Mouse (Mus musculus) heart, adult 2 months (tissue): ENCODE measurements around the gene Tex26. TPM values are rescaled to one million over a fixed set of nuclear protein-coding genes. Genes with fewer than 3 reads are reported as not detected.

Source experiments
- DNase-seq, 2 experiments: peaks; one replicate each; pipeline ENCODE4 v3.0.0; 2021
- H3K27ac ChIP-seq: fragments of 200-600 bp; 2 replicates; pipeline ENCODE4 v1.8.1; 2022
- H3K27me3 ChIP-seq: fragments of 200-500 bp; 2 replicates; pipeline ENCODE4 v1.6.1; 2012; ENCODE audit warnings: mild to moderate bottlenecking, low read length, inconsistent platforms, mixed read lengths; ENCODE audit not compliant: control insufficient read depth, insufficient read depth
- H3K36me3 ChIP-seq: fragments of 200-500 bp; 2 replicates; pipeline ENCODE4 v1.6.1; 2012; ENCODE audit warnings: low read length, inconsistent platforms; ENCODE audit not compliant: control insufficient read depth, insufficient read depth
- H3K4me1 ChIP-seq: fragments of 200-500 bp; 2 replicates; pipeline ENCODE4 v1.6.1; 2011; ENCODE audit warnings: low read length; ENCODE audit not compliant: control insufficient read depth, insufficient read depth
- H3K4me3 ChIP-seq: fragments of 200-600 bp; 2 replicates; pipeline ENCODE4 v1.8.1; 2022
- H3K79me2 ChIP-seq: fragments of 200-500 bp; replicated peaks from 2 replicates; pipeline ENCODE4 v1.6.1; 2012; ENCODE audit warnings: mild to moderate bottlenecking, inconsistent platforms, low read length, moderate library complexity, mixed read lengths; ENCODE audit not compliant: control insufficient read depth, insufficient read depth
- H3K9ac ChIP-seq: fragments of 200-500 bp; 2 replicates; pipeline ENCODE4 v1.6.1; 2012; ENCODE audit warnings: low read depth, mild to moderate bottlenecking, control low read depth, inconsistent platforms, low read length, mixed read lengths
- CTCF ChIP-seq: fragments of 200-600 bp; IDR thresholded peaks from 2 replicates; pipeline ENCODE4 v1.8.1; 2022; ENCODE audit warnings: antibody characterized with exemption, mild to moderate bottlenecking, moderate library complexity
- EP300 ChIP-seq: fragments of 200-500 bp; IDR thresholded peaks from 2 replicates; pipeline ENCODE4 v1.6.1; 2011; ENCODE audit warnings: low read depth, low read length, control low read depth; ENCODE audit not compliant: insufficient read depth
- POLR2A ChIP-seq: fragments of 200-500 bp; IDR thresholded peaks from 2 replicates; pipeline ENCODE4 v1.6.1; 2011; ENCODE audit warnings: mild to moderate bottlenecking, low read depth, low read length, control low read depth; ENCODE audit not compliant: insufficient read depth
- WGBS: fragments of 180-500 bp; shearing (Covaris S2); methylation state at CpG from one replicate; pipeline ENCODE4 v1.1.7; 2018; 5-methylcytosine and 5-hydroxymethylcytosine counted together
- intact Hi-C: fragments of 180-260 bp; cut with DNase I; formaldehyde crosslinking; loops from one replicate; pipeline ENCODE4 v1.15.1; 2025
- polyA plus RNA-seq: library from polyadenylated mRNA; depleted of rRNA; stranded (reverse); fragments of >200 nt; gene quantifications from 2 replicates; pipeline ENCODE4 v1.2.3, GENCODE M21; 2012
- total RNA-seq, 2 experiments: library from RNA; stranded (reverse); gene quantifications; 2 replicates each; pipeline ENCODE4 v1.2.3; 2021

Gene Tex26
- total and polyA plus RNA-seq, 3 experiments: not detected

DNA sequence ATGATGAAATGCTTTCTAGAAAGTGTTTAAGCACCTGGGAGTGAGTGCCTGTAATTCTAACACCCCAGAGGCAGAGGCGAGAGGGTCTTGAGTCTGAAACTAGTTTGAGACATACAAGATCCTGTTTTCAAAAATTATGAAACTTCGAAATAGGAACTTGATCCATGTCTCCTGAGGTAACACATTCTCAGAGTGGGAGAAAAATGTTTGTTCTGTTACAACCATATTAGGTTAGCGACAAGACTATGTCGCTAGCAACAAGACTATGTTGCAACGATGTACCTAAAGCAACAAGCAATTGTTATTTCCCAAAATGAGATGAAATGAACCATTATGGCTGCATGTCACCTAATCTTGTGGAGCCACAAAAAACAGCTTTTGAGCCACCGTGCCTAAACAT lies 46.0 kb downstream of the Tex26 start:
- no peaks in the 10 kb centered on the region for H3K36me3 ChIP-seq

DNA sequence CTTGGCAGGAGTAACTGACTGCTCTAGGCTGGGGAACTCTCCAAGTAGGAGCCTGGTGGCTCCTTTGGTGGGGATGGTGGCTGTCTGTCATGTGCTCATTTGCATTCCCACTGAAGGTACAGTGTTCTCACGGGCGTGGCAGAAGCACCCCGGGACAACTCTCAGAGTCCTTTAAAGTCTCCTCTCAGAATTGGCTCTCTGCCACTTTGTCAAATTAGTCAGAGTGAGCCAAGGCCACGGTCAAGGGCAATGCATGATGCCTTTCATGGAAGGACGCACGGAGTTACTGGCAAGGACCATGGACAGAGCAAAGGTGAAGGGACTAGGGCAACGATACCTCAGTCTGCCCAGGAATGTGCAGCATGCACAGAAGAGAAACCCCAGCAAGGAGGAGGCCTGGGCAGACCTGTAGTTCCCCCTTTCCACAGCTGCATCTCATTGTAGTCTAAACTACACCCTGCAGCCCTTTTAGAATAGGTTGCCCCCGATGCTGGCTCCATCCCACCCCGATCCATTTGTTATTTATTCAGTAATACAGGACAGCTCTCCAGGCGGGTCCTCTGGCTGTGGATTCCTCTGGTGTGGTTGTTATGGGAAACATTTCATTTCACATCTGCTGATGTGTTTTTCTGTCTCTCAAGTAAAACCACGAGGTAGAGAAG lies 49.0 kb downstream of the Tex26 start:
- 46% methylated on average over 11 of the region's 11 CpGs for WGBS
- intact Hi-C loops: no loop called here

More for the DNA sequence above, 46.0 kb downstream of the Tex26 start:
- Histone ChIP-seq H3K27me3 (no peaks in the 10 kb centered on the region), H3K79me2 (no peaks in the 10 kb centered on the region), H3K4me1 (no peaks in the 10 kb centered on the region), H3K4me3 (no peak overlapping the region), H3K9ac (no peak overlapping the region), H3K27ac (no peak overlapping the region)
- no peak for TF ChIP-seq CTCF
- TF ChIP-seq POLR2A: no peak
- TF ChIP-seq EP300: no peak
- no peak for DNase-seq
- intact Hi-C loops: no loop called here
- 88% methylated on average over 6 of the region's 6 CpGs for WGBS

DNA sequence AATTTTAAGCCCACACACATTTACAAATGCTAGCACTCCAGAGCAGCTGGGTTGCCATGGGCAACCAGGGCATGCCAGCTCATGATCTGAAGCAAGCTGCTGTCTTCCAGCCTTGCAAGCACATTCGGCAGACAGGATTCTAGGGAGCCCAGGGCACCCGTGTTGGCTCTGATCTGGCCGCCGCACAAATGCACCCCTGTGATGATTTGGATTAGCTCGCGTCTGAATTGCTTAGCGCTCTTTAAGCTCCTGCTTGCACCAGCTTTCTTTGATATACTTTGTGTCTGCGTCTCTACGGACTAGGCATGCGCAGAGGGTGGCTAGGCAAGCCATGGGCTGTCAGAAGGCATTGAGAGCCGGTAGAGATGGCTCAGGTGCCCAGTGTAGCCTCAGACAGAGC lies 49.7 kb downstream of the Tex26 start:
- no peaks in the 10 kb centered on the region for H3K27me3 ChIP-seq

More for the DNA sequence above, 49.0 kb downstream of the Tex26 start:
- Histone ChIP-seq H3K36me3 (no peaks in the 10 kb centered on the region), H3K4me1 (no peaks in the 10 kb centered on the region), H3K27me3 (no peaks in the 10 kb centered on the region), H3K79me2 (no peaks in the 10 kb centered on the region), H3K27ac (no peak overlapping the region), H3K9ac (no peak overlapping the region), H3K4me3 (no peak overlapping the region)
- TF ChIP-seq CTCF (no peak), EP300 (no peak), POLR2A (no peak)
- DNase-seq: no peak

DNA sequence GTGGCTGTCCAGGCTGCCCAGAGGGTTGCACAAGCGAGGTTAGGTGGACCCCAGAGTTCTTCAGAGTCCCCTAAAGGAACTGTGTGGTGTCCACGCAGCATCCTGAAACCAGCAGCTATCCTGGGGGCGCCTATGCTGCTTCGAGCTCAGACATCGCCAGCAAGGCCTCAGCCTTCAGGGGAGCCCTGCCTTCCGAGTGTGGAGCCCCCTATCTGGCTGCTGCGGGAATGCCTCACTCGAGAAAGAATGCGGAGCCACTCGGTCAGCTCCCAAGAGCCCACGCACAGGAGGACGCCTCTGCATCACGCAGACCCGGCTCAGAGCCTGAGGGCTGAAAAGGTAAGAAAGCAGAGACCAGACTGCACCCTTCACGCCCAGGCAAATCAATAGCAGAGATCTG lies 50.8 kb downstream of the Tex26 start:
- no peak overlapping the region for H3K27ac ChIP-seq
- H3K27me3 ChIP-seq: no peaks in the 10 kb centered on the region
- 62% methylated on average over 15 of the region's 15 CpGs for WGBS
- no peak for DNase-seq
- H3K79me2 ChIP-seq: no peaks in the 10 kb centered on the region
- H3K36me3 ChIP-seq: no peaks in the 10 kb centered on the region
- H3K4me3 ChIP-seq: no peak overlapping the region
- intact Hi-C loops: no loop called here
- TF ChIP-seq EP300: no peak
- no peak for TF ChIP-seq POLR2A
- TF ChIP-seq CTCF: no peak
- H3K4me1 ChIP-seq: no peaks in the 10 kb centered on the region
- H3K9ac ChIP-seq: no peak overlapping the region

More for the DNA sequence above, 49.7 kb downstream of the Tex26 start:
- TF ChIP-seq POLR2A: no peak
- no peak for TF ChIP-seq CTCF
- no peak for TF ChIP-seq EP300
- no peak overlapping the region for H3K4me3 ChIP-seq
- intact Hi-C loops: no loop called here
- H3K27ac ChIP-seq: no peak overlapping the region
- H3K9ac ChIP-seq: no peak overlapping the region
- H3K36me3 ChIP-seq: no peaks in the 10 kb centered on the region
- 81% methylated on average over 11 of the region's 11 CpGs for WGBS
- DNase-seq: no peak
- H3K4me1 ChIP-seq: no peaks in the 10 kb centered on the region
- H3K79me2 ChIP-seq: no peaks in the 10 kb centered on the region

DNA sequence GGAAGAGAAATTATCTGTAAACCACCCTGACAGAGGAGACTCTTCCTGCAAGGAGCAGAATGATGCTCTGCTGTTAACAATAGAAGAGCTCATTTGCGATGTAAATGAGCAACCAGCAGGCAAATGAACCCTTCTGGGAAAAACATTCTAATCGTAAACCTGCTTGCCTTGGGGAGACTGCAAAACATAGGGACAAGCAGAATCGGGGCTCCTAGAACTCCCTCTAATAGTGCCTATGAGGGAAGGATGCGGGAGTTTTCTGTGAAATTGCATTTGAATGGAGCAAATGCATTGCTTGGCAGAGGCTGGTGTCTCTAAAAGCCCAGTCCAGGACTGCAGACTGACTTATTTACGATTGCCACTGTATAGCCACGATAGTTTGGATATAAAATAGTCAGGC lies 56.2 kb downstream of the Tex26 start:
- Histone ChIP-seq H3K27ac (no peak overlapping the region), H3K79me2 (no peaks in the 10 kb centered on the region), H3K4me1 (no peaks in the 10 kb centered on the region), H3K4me3 (no peak overlapping the region), H3K27me3 (no peaks in the 10 kb centered on the region), H3K36me3 (no peaks in the 10 kb centered on the region), H3K9ac (no peak overlapping the region)
- no peak for TF ChIP-seq POLR2A
- 61% methylated on average over 6 of the region's 6 CpGs for WGBS
- intact Hi-C loops: no loop called here
- no peak for DNase-seq

DNA sequence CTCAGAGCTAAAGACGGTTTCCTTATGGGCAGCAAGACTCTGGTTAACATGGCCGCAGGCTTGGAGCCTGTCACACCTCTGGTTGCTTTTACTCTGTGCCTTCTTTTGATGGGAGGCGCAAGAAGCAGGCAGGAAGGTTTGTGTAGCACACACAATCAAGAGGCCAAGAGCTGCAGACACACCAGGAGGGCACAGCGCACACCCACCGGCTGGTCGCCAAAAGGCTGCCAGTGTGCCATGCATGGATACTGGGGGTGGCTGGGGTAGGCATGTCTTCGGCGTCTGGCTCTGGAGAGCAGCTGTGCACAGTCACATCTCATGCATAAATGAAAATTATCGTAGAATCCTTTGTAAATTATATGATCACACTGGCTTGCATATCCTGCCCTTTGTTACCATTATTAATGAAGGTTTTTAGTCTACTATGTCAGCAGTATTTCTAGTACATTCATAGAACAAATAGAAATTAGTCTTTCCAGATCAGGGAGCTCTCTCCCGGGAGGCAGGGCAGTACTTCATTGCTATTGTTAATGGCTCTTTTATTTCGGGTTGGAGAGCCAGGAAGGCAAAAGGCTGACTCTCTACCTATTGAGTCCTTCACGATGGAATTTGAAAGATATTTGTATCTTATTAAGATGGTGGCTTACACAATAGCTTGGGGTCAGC lies 57.1 kb downstream of the Tex26 start:
- WGBS: 81% methylated on average over 12 of the region's 12 CpGs
- H3K27me3 ChIP-seq: no peaks in the 10 kb centered on the region
- TF ChIP-seq EP300 (no peak), CTCF (no peak), POLR2A (no peak)

More for the DNA sequence above, 57.1 kb downstream of the Tex26 start:
- Histone ChIP-seq H3K9ac (no peak overlapping the region), H3K27ac (no peak overlapping the region), H3K4me3 (no peak overlapping the region), H3K4me1 (no peaks in the 10 kb centered on the region), H3K36me3 (no peaks in the 10 kb centered on the region), H3K79me2 (no peaks in the 10 kb centered on the region)
- DNase-seq: no peak
- intact Hi-C loops: no loop called here
